Mouse (Mus musculus): ENCODE measurements around the gene Dhrs1.

GRCm38 (mm10) chr14:55697226-55697625, 48.3 kb downstream of the Dhrs1 start:
- TF ChIP-seq CTCF (IDR thresholded peaks at IDR 0.05; ENCODE audit: low read depth, low read length) (no peak), POLR2A (IDR thresholded peaks at IDR 0.05; ENCODE audit: extremely low read depth, insufficient read depth, low read length) (no peak)

Data from liver, adult 2 months (tissue).